Mouse (Mus musculus) myocyte (in vitro differentiated cells): ENCODE measurements around the gene Slc25a3.

Source experiments
- MAX ChIP-seq: IDR thresholded peaks from one replicate; pipeline ENCODE4 v1.6.1; 2011; ENCODE audit warnings: low read depth, mild to moderate bottlenecking, control low read depth
- MYOD1 ChIP-seq, 3 experiments: IDR thresholded peaks; one replicate each; pipeline ENCODE4 v1.6.1; 2011; ENCODE audit warnings: control low read depth in 2 of 3, low read depth in 2 of 3, mild to moderate bottlenecking in 2 of 3, moderate library complexity in 1 of 3; ENCODE audit not compliant: insufficient read length in 2 of 3, control insufficient read depth in 1 of 3
- POLR2A ChIP-seq: IDR thresholded peaks from one replicate; pipeline ENCODE4 v1.6.1; 2011; ENCODE audit warnings: low read depth, mild to moderate bottlenecking, control low read depth, moderate library complexity; ENCODE audit not compliant: insufficient read length
- POLR2AphosphoS2 ChIP-seq: IDR thresholded peaks from one replicate; pipeline ENCODE4 v1.6.1; 2011; ENCODE audit warnings: low read depth, control low read depth; ENCODE audit not compliant: insufficient read length
- REST ChIP-seq: IDR thresholded peaks from one replicate; pipeline ENCODE4 v1.6.1; 2011; ENCODE audit warnings: mild to moderate bottlenecking, control low read depth, moderate library complexity; ENCODE audit not compliant: insufficient read depth, insufficient read length
- TCF12 ChIP-seq: IDR thresholded peaks from one replicate; pipeline ENCODE4 v1.6.1; 2011; ENCODE audit warnings: mild to moderate bottlenecking, control low read depth; ENCODE audit not compliant: poor library complexity, insufficient read depth, severe bottlenecking
- USF1 ChIP-seq: IDR thresholded peaks from one replicate; pipeline ENCODE4 v1.6.1; 2011; ENCODE audit warnings: low read depth, mild to moderate bottlenecking, control low read depth, moderate library complexity

DNA sequence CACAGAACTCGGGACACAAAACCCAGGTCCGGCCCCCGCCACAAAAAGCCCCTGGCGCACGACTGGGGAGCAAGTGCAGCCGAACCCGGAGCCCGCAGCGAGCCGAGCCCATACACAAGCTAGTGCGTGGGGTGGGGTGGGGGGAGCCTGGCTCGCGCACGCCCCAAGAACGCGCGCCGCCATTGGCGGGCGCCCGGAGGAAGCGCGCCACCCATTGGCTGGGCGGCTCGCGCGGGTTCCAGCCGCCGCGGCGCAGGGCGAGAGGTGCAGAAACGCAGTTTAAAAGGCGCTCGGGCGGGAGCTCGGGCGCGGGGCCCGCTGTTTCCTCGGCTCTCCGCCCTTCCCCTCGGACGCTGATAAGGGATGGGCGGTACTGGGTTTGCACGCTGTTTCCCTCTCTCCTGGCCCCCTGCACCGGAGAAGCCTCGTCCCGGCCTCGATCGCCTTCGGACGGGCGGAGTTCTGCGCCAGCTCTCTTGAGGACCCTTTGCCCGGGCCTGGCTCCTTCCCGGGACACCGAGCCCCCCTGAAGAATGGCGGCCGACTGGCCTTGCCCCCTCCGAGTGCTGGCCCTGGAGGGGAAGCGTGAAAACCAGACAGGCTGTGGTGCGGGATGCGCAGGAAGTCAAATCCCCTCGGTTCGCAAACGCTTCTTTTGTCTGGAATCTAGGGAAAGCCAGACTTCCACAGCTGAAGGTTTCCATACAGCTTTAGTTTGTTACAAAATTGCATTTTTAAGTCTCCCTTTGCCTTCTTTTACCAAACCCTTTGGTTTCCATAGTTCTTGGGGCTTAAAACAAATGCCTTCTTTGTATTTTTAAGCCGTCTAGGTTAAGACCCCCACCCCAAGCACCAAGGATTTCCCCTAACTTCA lies 47.8 kb upstream of the Slc25a3 start:
- TF ChIP-seq MYOD1 (IDR thresholded peaks at IDR 0.05; ENCODE audit: control insufficient read depth in 1 of 3, insufficient read length in 2 of 3, low read depth in 2 of 3): no peak
- TF ChIP-seq POLR2A: peak; percentile 81
- TF ChIP-seq USF1: no peak
- no peak for TF ChIP-seq MAX
- TF ChIP-seq POLR2AphosphoS2: peak; percentile 92
- TF ChIP-seq TCF12: no peak
- TF ChIP-seq REST: peak; percentile 20
